30 mouse cellular contexts compared by ENCODE assay signal in genomic region chr11:95821511-95821910, GRCm38 (mm10). TPM values are rescaled to one million over a fixed set of nuclear protein-coding genes. Genes with fewer than 3 reads are reported as not detected.
DNase-seq lines count a peak whose midpoint lies in the region; ATAC-seq and TF ChIP-seq lines count a peak whose summit lies in the region.
"Had no signal": no experiment of that assay in that cellular context is flagged by ENCODE, and none has a peak within 500 bp of the region (broad histone marks: within the 10 kb centered on the region; RNA-seq: fewer than 3 reads in every experiment).

No protein-coding gene starts in this region.

- no peak for TF ChIP-seq POLR2A in liver, adult 2 months (IDR thresholded peaks at IDR 0.05; ENCODE audit: extremely low read depth, insufficient read depth, low read length)
- TF ChIP-seq POLR2A in CH12.LX (IDR thresholded peaks at IDR 0.05; ENCODE audit: low read depth, low read length) = no peak

- ATAC-seq in liver, embryonic 12.5 days = no peak
- ATAC-seq: activated CD4-positive, CD25-positive, alpha-beta regulatory T cell, adult 4 months; CD4-positive, CD25-positive, alpha-beta regulatory T cell, adult 4 months; forebrain, embryonic 14.5 days; forebrain, postnatal 0 days; hindbrain, postnatal 0 days; inflammation-experienced regulatory T-cells, adult 6 months had no signal

- H3K27ac ChIP-seq in liver, adult 2 months (replicated peaks; ENCODE audit: insufficient read depth, low read depth, low read length) = no peak overlapping the region
- H3K27ac ChIP-seq in liver, embryonic 12.5 days = no peak overlapping the region
- H3K27ac ChIP-seq in CH12.LX (ENCODE audit: insufficient read depth, low read depth) = no peak overlapping the region
- H3K27ac ChIP-seq in brown adipose tissue, adult 24 weeks (replicated peaks; ENCODE audit: low read depth, low read length) = peak overlapping the region; percentile 98
- H3K27ac ChIP-seq: embryonic facial prominence, embryonic 12.5 days; embryonic facial prominence, embryonic 15.5 days; gastrocnemius, adult 2 months; heart, adult 2 months; heart, embryonic 10.5 days; heart, embryonic 13.5 days; hindbrain, embryonic 14.5 days; hindbrain, postnatal 0 days had no signal

- H3K79me2 ChIP-seq in liver, adult 2 months (ENCODE audit: control insufficient read depth, insufficient read depth, low read length) = no peaks in the 10 kb centered on the region
- no peaks in the 10 kb centered on the region for H3K79me2 ChIP-seq in CH12.LX (replicated peaks; ENCODE audit: control insufficient read depth, extremely low read depth, insufficient read depth, poor library complexity, severe bottlenecking)

- TF ChIP-seq RAD21 in CH12.LX (IDR thresholded peaks at IDR 0.05; ENCODE audit: low read depth, low read length) = no peak

- no peak for TF ChIP-seq CTCF in liver, adult 2 months (IDR thresholded peaks at IDR 0.05; ENCODE audit: low read depth, low read length)
- TF ChIP-seq CTCF in CH12.LX (conservative IDR thresholded peaks at IDR 0.05 in 1 of 2, IDR thresholded peaks at IDR 0.05 in 1 of 2; ENCODE audit: low read depth in 2 of 2, low read length in 2 of 2) = no peak

- peak; percentile 10 for DNase-seq in cerebellum, adult 9-11 months
- DNase-seq in cerebellum, postnatal 36 days = no peak
- peak; percentile 96 for DNase-seq in liver, adult 2 months (ENCODE audit: extremely low read depth, low read depth, low spot score)
- no peak for DNase-seq in CH12.LX (ENCODE audit: extremely low read depth)
- DNase-seq in lung, postnatal 10 days = no peak
- DNase-seq in left cerebral cortex, postnatal 14 days (ENCODE audit: low spot score in 2 of 2) = no peak
- DNase-seq: adrenal gland, postnatal 25 days; cerebellum, adult 11-12 months; cerebellum, adult 8-10 months; cerebellum, postnatal 14 days; forebrain, postnatal 0 days; gastrocnemius, adult 2 months; gastrocnemius, postnatal 14 days; heart, adult 2 months; heart, postnatal 14 days; heart, postnatal 4 days had no signal

- no peak for TF ChIP-seq EP300 in CH12.LX (IDR thresholded peaks at IDR 0.05; ENCODE audit: low read length)

- no peak overlapping the region for H3K4me2 ChIP-seq in liver, embryonic 12.5 days
- no peak overlapping the region for H3K4me2 ChIP-seq in CH12.LX (ENCODE audit: insufficient read depth, low read depth, poor library complexity, severe bottlenecking)
- H3K4me2 ChIP-seq: embryonic facial prominence, embryonic 12.5 days; embryonic facial prominence, embryonic 15.5 days; heart, embryonic 13.5 days; hindbrain, embryonic 14.5 days had no signal

- H3K4me3 ChIP-seq in liver, adult 2 months (ENCODE audit: insufficient read depth, low read depth, low read length) = no peak overlapping the region
- no peak overlapping the region for H3K4me3 ChIP-seq in liver, embryonic 12.5 days
- H3K4me3 ChIP-seq in CH12.LX (replicated peaks in 1 of 3; ENCODE audit: low read depth in 2 of 3, low read length in 2 of 3, poor library complexity in 1 of 3) = no peak overlapping the region
- no peak overlapping the region for H3K4me3 ChIP-seq in brown adipose tissue, adult 24 weeks (ENCODE audit: insufficient read depth, low read depth, low read length)
- H3K4me3 ChIP-seq: embryonic facial prominence, embryonic 12.5 days; embryonic facial prominence, embryonic 15.5 days; gastrocnemius, adult 2 months; heart, adult 2 months; heart, embryonic 10.5 days; heart, embryonic 13.5 days had no signal

- H3K4me1 ChIP-seq in liver, adult 2 months (ENCODE audit: control insufficient read depth, insufficient read depth, low read length) = peaks cover 20% of the 10 kb centered on the region
- H3K4me1 ChIP-seq in liver, embryonic 12.5 days = peaks cover 41% of the 10 kb centered on the region
- peaks cover 0 to 15% of the 10 kb centered on the region in 2 experiments; a peak in 2 of 4 replicates for H3K4me1 ChIP-seq in CH12.LX (ENCODE audit: control insufficient read depth in 1 of 2, insufficient read depth in 2 of 2)
- peaks cover 10% of the 10 kb centered on the region; the same call in 1 of the 2 replicates for H3K4me1 ChIP-seq in brown adipose tissue, adult 24 weeks (ENCODE audit: control insufficient read depth, insufficient read depth, insufficient read length, low read length)

- WGBS in liver, adult 2 months = 18% methylated on average over 3 of the region's 3 CpGs
- WGBS in liver, embryonic 12.5 days (ENCODE audit: insufficient replicate concordance) = 69% methylated on average over 3 of the region's 3 CpGs

- H3K9ac ChIP-seq in liver, adult 2 months (ENCODE audit: low read depth, low read length) = no peak overlapping the region
- no peak overlapping the region for H3K9ac ChIP-seq in liver, embryonic 12.5 days
- H3K9ac ChIP-seq in CH12.LX (ENCODE audit: insufficient read depth, low read depth) = no peak overlapping the region
- H3K9ac ChIP-seq: embryonic facial prominence, embryonic 12.5 days; embryonic facial prominence, embryonic 15.5 days; forebrain, postnatal 0 days; heart, embryonic 13.5 days; hindbrain, embryonic 14.5 days had no signal

- intact Hi-C loops in left cerebral cortex, postnatal 14 days (cut with DNase I) = no loop called here

- no peaks in the 10 kb centered on the region for H3K9me3 ChIP-seq in liver, embryonic 12.5 days (replicated peaks)
- H3K9me3 ChIP-seq in CH12.LX (replicated peaks; ENCODE audit: low read length) = peaks cover 8% of the 10 kb centered on the region
- H3K9me3 ChIP-seq: embryonic facial prominence, embryonic 12.5 days; embryonic facial prominence, embryonic 15.5 days; heart, embryonic 10.5 days; heart, embryonic 13.5 days had no signal

- dilution Hi-C loops in CH12.LX (cut with MboI; ENCODE audit: extremely low pct_ligation_motif_present, extremely low pct_unique_long_range_greater_than_20kb, low sequenced_read_pairs) = no loop called here

- no peaks in the 10 kb centered on the region for H3K36me3 ChIP-seq in liver, adult 2 months (ENCODE audit: control insufficient read depth, insufficient read depth, low read length)
- no peaks in the 10 kb centered on the region for H3K36me3 ChIP-seq in liver, embryonic 12.5 days
- no peaks in the 10 kb centered on the region for H3K36me3 ChIP-seq in CH12.LX (replicated peaks in 1 of 2; ENCODE audit: control insufficient read depth in 1 of 2, insufficient read depth in 1 of 2, low read length in 1 of 2)
- H3K36me3 ChIP-seq: embryonic facial prominence, embryonic 12.5 days; embryonic facial prominence, embryonic 15.5 days; heart, embryonic 10.5 days; heart, embryonic 13.5 days had no signal

- H3K27me3 ChIP-seq in liver, adult 2 months (ENCODE audit: control insufficient read depth, insufficient read depth, low read length) = no peaks in the 10 kb centered on the region
- H3K27me3 ChIP-seq in liver, embryonic 12.5 days (replicated peaks) = peaks cover 27% of the 10 kb centered on the region
- peaks cover 54% of the 10 kb centered on the region for H3K27me3 ChIP-seq in CH12.LX (replicated peaks)

- in situ Hi-C loops in CH12.LX (cut with MboI; ENCODE audit: low pct_ligation_motif_present, low pct_unique_long_range_greater_than_20kb, low sequenced_read_pairs) = loop anchor here (10.0 kb wide), 1 partner anchor 123 kb away; no protein-coding TSS in a partner anchor

TF ChIP-seq in CH12.LX, 34 proteins besides CTCF, POLR2A, EP300 and RAD21:
- TF ChIP-seq BHLHE40 (IDR thresholded peaks at IDR 0.05; ENCODE audit: low read depth, low read length) (peak; percentile 42), NRF1 (IDR thresholded peaks at IDR 0.05; ENCODE audit: low read depth, low read length) (no peak), MAX (IDR thresholded peaks at IDR 0.05; ENCODE audit: low read length) (no peak), GABPA (IDR thresholded peaks at IDR 0.05; ENCODE audit: insufficient replicate concordance, low read depth, low read length) (no peak)

RNA-seq across cellular contexts. Expression of gene Phospho1, which starts 2.8 kb away (rescaled TPM):
- total RNA-seq in liver, adult 2 months (2014; rRNA removed) = 1.6 TPM in 2 replicates
- 31.8 and 32.8 TPM in 2 replicates for polyA plus RNA-seq in liver, adult 2 months (2012; rRNA removed)
- 2.7 and 3.4 TPM in 2 replicates for polyA plus RNA-seq in liver, embryonic 12.5 days (2016; fragmentation: Nextera tagmentation; extraction: Ambion mirVana)
- 0.46 and 1.3 TPM in 2 replicates for total RNA-seq in CH12.LX (2012; rRNA removed)
- total RNA-seq in CH12.LX (2014; rRNA removed) = not detected in 2 replicates
- polyA plus RNA-seq in CH12.LX (2012; ENCODE audit: insufficient read length, low read depth) = 0.97 and 6.0 TPM in 2 replicates
- polyA plus RNA-seq in brown adipose tissue, adult 24 weeks (2012; ENCODE audit: insufficient read depth, insufficient read length, missing spikeins) = 316 and 541 TPM in 2 replicates
- 10 to 100 TPM; 34.7 to 35.2 TPM for total RNA-seq in left cerebral cortex, postnatal 14 days (2021)
- polyA plus RNA-seq: activated CD4-positive, CD25-positive, alpha-beta regulatory T cell, adult 4 months; CD4-positive, CD25-positive, alpha-beta regulatory T cell, adult 4 months; embryonic facial prominence, embryonic 12.5 days; forebrain, embryonic 11.5 days; forebrain, embryonic 14.5 days; forebrain, postnatal 0 days; hindbrain, embryonic 11.5 days; inflammation-experienced regulatory T-cells, adult 6 months had no signal

RNA-seq across cellular contexts. Expression of gene Gngt2, which starts 15.5 kb away (rescaled TPM):
- total RNA-seq in liver, adult 2 months (2014; rRNA removed) = 11.5 and 13.7 TPM in 2 replicates
- 3.9 and 5.1 TPM in 2 replicates for polyA plus RNA-seq in liver, adult 2 months (2012; rRNA removed)
- polyA plus RNA-seq in liver, embryonic 12.5 days (2016; fragmentation: Nextera tagmentation; extraction: Ambion mirVana) = 15.8 and 16.7 TPM in 2 replicates
- 133 and 143 TPM in 2 replicates for total RNA-seq in CH12.LX (2012; rRNA removed)
- 157 and 162 TPM in 2 replicates for total RNA-seq in CH12.LX (2014; rRNA removed)
- polyA plus RNA-seq in CH12.LX (2012; ENCODE audit: insufficient read length, low read depth) = 136 and 140 TPM in 2 replicates
- polyA plus RNA-seq in brown adipose tissue, adult 24 weeks (2012; ENCODE audit: insufficient read depth, insufficient read length, missing spikeins) = 106 and 152 TPM in 2 replicates
- total RNA-seq in left cerebral cortex, postnatal 14 days (2021) = 1 to 10 TPM; 2.5 to 3.2 TPM

RNA-seq across cellular contexts. Expression of gene Abi3, which starts 20.8 kb away (rescaled TPM):
- 1.1 and 3.2 TPM in 2 replicates for total RNA-seq in liver, adult 2 months (2014; rRNA removed)
- polyA plus RNA-seq in liver, adult 2 months (2012; rRNA removed) = 7.6 and 11.7 TPM in 2 replicates
- 7.3 and 7.6 TPM in 2 replicates for polyA plus RNA-seq in liver, embryonic 12.5 days (2016; fragmentation: Nextera tagmentation; extraction: Ambion mirVana)
- total RNA-seq in CH12.LX (2012; rRNA removed) (31.4 and 33.5 TPM in 2 replicates), CH12.LX (2014; rRNA removed) (24.4 and 25.9 TPM in 2 replicates)
- polyA plus RNA-seq in CH12.LX (2012; ENCODE audit: insufficient read length, low read depth) = 54.9 and 74.5 TPM in 2 replicates
- 8.4 and 26.7 TPM in 2 replicates for polyA plus RNA-seq in brown adipose tissue, adult 24 weeks (2012; ENCODE audit: insufficient read depth, insufficient read length, missing spikeins)
- total RNA-seq in left cerebral cortex, postnatal 14 days (2021) = 1 to 10 TPM; 4.8 to 6.3 TPM

Comparison
In these comparisons a context has a peak if more than half of its experiments do, and no peak if none do; other contexts are left out.
1. DNase-seq: peak in cerebellum, adult 9-11 months (single experiment) and liver, adult 2 months (single experiment); none in cerebellum, postnatal 36 days (0 of 2), CH12.LX (single experiment), lung, postnatal 10 days (single experiment) and left cerebral cortex, postnatal 14 days (0 of 2).